ENCODE assay signal across 28 mouse cellular contexts in genomic region chr4:120528171-120528570, GRCm38 (mm10). TPM values are rescaled to one million over a fixed set of nuclear protein-coding genes. Genes with fewer than 3 reads are reported as not detected.
DNase-seq lines count a peak whose midpoint lies in the region; ATAC-seq and TF ChIP-seq lines count a peak whose summit lies in the region.
"Had no signal": no experiment of that assay in that cellular context is flagged by ENCODE, and none has a peak within 500 bp of the region (broad histone marks: within the 10 kb centered on the region; RNA-seq: fewer than 3 reads in every experiment).

No protein-coding gene starts in this region.

- H3K4me2 ChIP-seq in heart, postnatal 0 days (ENCODE audit: low read depth, low read length) = no peak overlapping the region
- H3K4me2 ChIP-seq: embryonic facial prominence, embryonic 13.5 days; forebrain, embryonic 12.5 days; forebrain, embryonic 15.5 days; heart, embryonic 13.5 days; hindbrain, embryonic 14.5 days had no signal

- H3K36me3 ChIP-seq in heart, postnatal 0 days (replicated peaks; ENCODE audit: control insufficient read depth, insufficient read depth, low read length) = peaks cover 84% of the 10 kb centered on the region
- H3K36me3 ChIP-seq in heart, adult 2 months (ENCODE audit: control insufficient read depth, insufficient read depth, low read length) = no peaks in the 10 kb centered on the region; the same call in 1 of the 2 replicates

- 82% methylated on average over 9 of the region's 9 CpGs for WGBS in heart, postnatal 0 days
- 71% methylated on average over 9 of the region's 9 CpGs for WGBS in heart, adult 2 months

- no peak for TF ChIP-seq CTCF in heart, postnatal 0 days (IDR thresholded peaks at IDR 0.05; ENCODE audit: low read depth)
- TF ChIP-seq CTCF in heart, adult 2 months (IDR thresholded peaks at IDR 0.05) = no peak

- no peak overlapping the region for H3K4me3 ChIP-seq in heart, postnatal 0 days (ENCODE audit: low read depth, low read length)
- no peak overlapping the region for H3K4me3 ChIP-seq in heart, adult 2 months
- H3K4me3 ChIP-seq: embryonic facial prominence, embryonic 10.5 days; embryonic facial prominence, embryonic 13.5 days; erythroblast, embryonic 14.5 days; forebrain, embryonic 12.5 days; forebrain, embryonic 15.5 days; heart, embryonic 13.5 days had no signal

- DNase-seq in heart, adult 11 months = peak; percentile 94
- no peak for DNase-seq in heart, postnatal 4 days
- DNase-seq in heart, postnatal 0 days (ENCODE audit: low spot score) = no peak
- DNase-seq in heart, adult 2 months = no peak
- DNase-seq in 3T3-L1 (ENCODE audit: low read depth, low spot score) = peak; percentile 19
- DNase-seq in R1 (ENCODE audit: low read depth, low spot score) = peak; percentile 61
- DNase-seq in cerebellum, postnatal 36 days = no peak
- DNase-seq: adrenal gland, adult 2 months; adrenal gland, postnatal 25 days; cerebellum, adult 11-12 months; cerebellum, adult 8-10 months; cerebellum, postnatal 10 days; gastrocnemius, postnatal 14 days; kidney, adult 18-20 months; kidney, adult 9 months had no signal

- no peaks in the 10 kb centered on the region for H3K9me3 ChIP-seq in heart, postnatal 0 days (replicated peaks; ENCODE audit: control insufficient read depth, low read length)
- H3K9me3 ChIP-seq: embryonic facial prominence, embryonic 10.5 days; embryonic facial prominence, embryonic 13.5 days; forebrain, embryonic 12.5 days; forebrain, embryonic 15.5 days; heart, embryonic 13.5 days had no signal

- intact Hi-C loops in heart, adult 2 months (cut with DNase I) = no loop called here

- TF ChIP-seq EP300 in heart, postnatal 0 days (IDR thresholded peaks at IDR 0.05; ENCODE audit: low read depth) = no peak
- no peak for TF ChIP-seq EP300 in heart, adult 2 months (IDR thresholded peaks at IDR 0.05; ENCODE audit: insufficient read depth, low read depth, low read length)

- ATAC-seq in heart, postnatal 0 days (ENCODE audit: insufficient read depth, low read depth) = 0 out of 2 replicates have a peak, but pooled peaks have one; percentile 20
- ATAC-seq: forebrain, embryonic 15.5 days; hindbrain, postnatal 0 days; inflammation-experienced regulatory T-cells, adult 6 months; intestine, embryonic 16.5 days had no signal

- no peak overlapping the region for H3K27ac ChIP-seq in heart, postnatal 0 days (ENCODE audit: low read depth)
- no peak overlapping the region for H3K27ac ChIP-seq in heart, adult 2 months
- H3K27ac ChIP-seq: embryonic facial prominence, embryonic 10.5 days; embryonic facial prominence, embryonic 13.5 days; forebrain, embryonic 15.5 days; heart, embryonic 13.5 days; hindbrain, embryonic 14.5 days; hindbrain, postnatal 0 days had no signal

- H3K27me3 ChIP-seq in heart, postnatal 0 days (ENCODE audit: control insufficient read depth, insufficient read depth, low read length) = no peaks in the 10 kb centered on the region
- H3K27me3 ChIP-seq in heart, adult 2 months (ENCODE audit: control insufficient read depth, insufficient read depth, low read length) = no peaks in the 10 kb centered on the region
- H3K27me3 ChIP-seq: embryonic facial prominence, embryonic 13.5 days; forebrain, embryonic 12.5 days; forebrain, embryonic 15.5 days; heart, embryonic 13.5 days had no signal

- H3K4me1 ChIP-seq in heart, postnatal 0 days (ENCODE audit: control insufficient read depth, insufficient read depth) = no peaks in the 10 kb centered on the region
- no peaks in the 10 kb centered on the region for H3K4me1 ChIP-seq in heart, adult 2 months (ENCODE audit: control insufficient read depth, insufficient read depth, low read length)
- H3K4me1 ChIP-seq: embryonic facial prominence, embryonic 10.5 days; embryonic facial prominence, embryonic 13.5 days; forebrain, embryonic 12.5 days; forebrain, embryonic 15.5 days; heart, embryonic 13.5 days had no signal

- H3K79me2 ChIP-seq in heart, adult 2 months (replicated peaks; ENCODE audit: control insufficient read depth, insufficient read depth, low read length) = no peaks in the 10 kb centered on the region

- no peak overlapping the region for H3K9ac ChIP-seq in heart, postnatal 0 days (replicated peaks; ENCODE audit: low read depth, low read length)
- H3K9ac ChIP-seq in heart, adult 2 months (ENCODE audit: low read depth, low read length) = no peak overlapping the region
- H3K9ac ChIP-seq: embryonic facial prominence, embryonic 13.5 days; forebrain, embryonic 12.5 days; forebrain, embryonic 15.5 days; heart, embryonic 13.5 days; hindbrain, embryonic 14.5 days had no signal

- no peak for TF ChIP-seq POLR2A in heart, adult 2 months (IDR thresholded peaks at IDR 0.05; ENCODE audit: insufficient read depth, low read depth, low read length)

RNA-seq across cellular contexts. Expression of gene Slfnl1, which starts 3.9 kb away (rescaled TPM):
- under 1 TPM; 0.24 to 0.54 TPM for total RNA-seq in heart, postnatal 4 days (2021)
- 0.15 TPM in 1 of 2 replicates, not detected in the other for total RNA-seq in heart, postnatal 0 days (2014; rRNA removed; ENCODE audit: low replicate concordance)
- polyA plus RNA-seq in heart, postnatal 0 days (2015; fragmentation: Nextera tagmentation; extraction: Ambion mirVana) = 0.07 TPM in 1 of 2 replicates, not detected in the other
- not detected for total RNA-seq in heart, adult 2 months (2021)
- polyA plus RNA-seq in heart, adult 2 months (2012; rRNA removed) = 0.18 and 0.31 TPM in 2 replicates
- total RNA-seq: ES-E14; gastrocnemius, postnatal 14 days; heart, adult 18-20 months; heart, postnatal 25 days had no signal
- polyA plus RNA-seq: embryonic facial prominence, embryonic 10.5 days; embryonic facial prominence, embryonic 13.5 days; erythroblast, embryonic 14.5 days; forebrain, embryonic 12.5 days; forebrain, embryonic 15.5 days; hindbrain, embryonic 14.5 days; hindbrain, postnatal 0 days; inflammation-experienced regulatory T-cells, adult 6 months; intestine, embryonic 16.5 days had no signal

RNA-seq across cellular contexts. Expression of gene Ctps, which starts 41.9 kb away (rescaled TPM):
- total RNA-seq in heart, postnatal 4 days (2021) = 10 to 100 TPM; 85.6 to 87.5 TPM
- total RNA-seq in heart, postnatal 0 days (2014; rRNA removed; ENCODE audit: low replicate concordance) = 61.2 and 79.7 TPM in 2 replicates
- polyA plus RNA-seq in heart, postnatal 0 days (2015; fragmentation: Nextera tagmentation; extraction: Ambion mirVana) = 57.8 and 66.6 TPM in 2 replicates
- 10 to 100 TPM; 30.0 to 31.1 TPM for total RNA-seq in heart, adult 2 months (2021)
- 12.5 and 23.9 TPM in 2 replicates for polyA plus RNA-seq in heart, adult 2 months (2012; rRNA removed)

Comparison
In these comparisons a context has a peak if more than half of its experiments do, and no peak if none do; other contexts are left out.
1. DNase-seq: peak in heart, adult 11 months (single experiment), 3T3-L1 (single experiment) and R1 (single experiment); none in heart, postnatal 4 days (single experiment), heart, postnatal 0 days (single experiment), heart, adult 2 months (0 of 2) and cerebellum, postnatal 36 days (0 of 2).